Mouse (Mus musculus): ENCODE data around the gene Krtap4-2.

Gene Krtap4-2

GRCm38 (mm10) chr11:99585096-99585495, 49.8 kb downstream of the Krtap4-2 start:
- DNase-seq (ENCODE audit: low read depth), result no peak

Data from c-Kit-positive CD71-positive TER-119-negative erythroid progenitor cells, embryonic 14.5 days (primary cell).